Mouse (Mus musculus) subcutaneous adipose tissue, adult 2 months (tissue): Measurements from ENCODE around the gene Utp14a. TPM values are rescaled to one million over a fixed set of nuclear protein-coding genes. Genes with fewer than 3 reads are reported as not detected.

ENCODE experiments used
- polyA plus RNA-seq: library from polyadenylated mRNA; depleted of rRNA; stranded (reverse); fragments of >200 nt; gene quantifications from 2 replicates; pipeline ENCODE4 v1.2.3, GENCODE M21; 2012; ENCODE audit warnings: low replicate concordance; rRNA removed

Utp14a gene
- 2.5 and 5.1 TPM in 2 replicates for polyA plus RNA-seq

GRCm38 (mm10) chrX:48256468-48257007 lies at the start of gene Utp14a:
Utp14a (plus strand) TSS chrX:48256862.

GRCm38 (mm10) chrX:48208519-48209185 lies 48.0 kb upstream of the Utp14a start, which contains the start of gene Zdhhc9:
Zdhhc9 (minus strand) TSS chrX:48208878.

Other genes starting within 250 kb of the Utp14a start
- gene Apln, start 222.0 kb upstream of the Utp14a start, polyA plus RNA-seq = 8.1 and 8.7 TPM in 2 replicates
- 4.2 and 10.4 TPM in 2 replicates for gene Xpnpep2, start 148.1 kb upstream of the Utp14a start, polyA plus RNA-seq
- gene Sash3, start 110.4 kb upstream of the Utp14a start, polyA plus RNA-seq = 4.9 and 8.7 TPM in 2 replicates
- gene Zdhhc9, start 48.0 kb upstream of the Utp14a start, polyA plus RNA-seq = 25.7 and 34.7 TPM in 2 replicates
- 4.6 and 8.1 TPM in 2 replicates for gene Bcorl1, start 84.5 kb downstream of the Utp14a start, polyA plus RNA-seq
- 12.7 and 22.8 TPM in 2 replicates for gene Elf4, start 206.3 kb downstream of the Utp14a start, polyA plus RNA-seq